Mouse (Mus musculus) layer of hippocampus, postnatal 10 days (tissue): ENCODE results near the gene Cul4a. TPM values are rescaled to one million over a fixed set of nuclear protein-coding genes. Genes with fewer than 3 reads are reported as not detected.

Experiments
- DNase-seq, 2 experiments: peaks; one replicate each; pipeline ENCODE4 v3.0.0; 2021; ENCODE audit warnings: low spot score in 2 of 2
- total RNA-seq, 2 experiments: library from RNA; stranded (reverse); gene quantifications; 2 replicates each; pipeline ENCODE4 v1.2.3; 2021

The Cul4a gene
- total RNA-seq, 2 experiments from 2014 or later: 65.5 to 69.5 TPM

DNA sequence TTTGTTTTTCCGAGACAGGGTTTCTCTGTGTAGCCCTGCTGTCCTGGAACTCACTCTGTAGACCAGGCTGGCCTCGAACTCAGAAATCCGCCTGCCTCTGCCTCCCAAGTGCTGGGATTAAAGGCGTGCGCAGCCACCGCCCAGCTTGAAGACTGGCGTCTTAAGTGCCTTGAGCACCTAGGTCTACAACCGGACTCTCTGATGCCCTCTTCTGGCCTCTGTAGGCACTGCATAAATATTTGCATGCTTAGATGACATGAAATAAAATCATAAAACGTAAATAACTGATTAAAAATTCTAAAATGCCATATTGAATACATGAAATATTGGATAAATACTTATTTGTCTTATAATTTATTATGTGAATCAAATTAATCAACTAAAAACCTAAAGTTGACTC, 26.8 kb downstream of the Cul4a start:
- DNase-seq: peak; percentile 61 to 63

DNA sequence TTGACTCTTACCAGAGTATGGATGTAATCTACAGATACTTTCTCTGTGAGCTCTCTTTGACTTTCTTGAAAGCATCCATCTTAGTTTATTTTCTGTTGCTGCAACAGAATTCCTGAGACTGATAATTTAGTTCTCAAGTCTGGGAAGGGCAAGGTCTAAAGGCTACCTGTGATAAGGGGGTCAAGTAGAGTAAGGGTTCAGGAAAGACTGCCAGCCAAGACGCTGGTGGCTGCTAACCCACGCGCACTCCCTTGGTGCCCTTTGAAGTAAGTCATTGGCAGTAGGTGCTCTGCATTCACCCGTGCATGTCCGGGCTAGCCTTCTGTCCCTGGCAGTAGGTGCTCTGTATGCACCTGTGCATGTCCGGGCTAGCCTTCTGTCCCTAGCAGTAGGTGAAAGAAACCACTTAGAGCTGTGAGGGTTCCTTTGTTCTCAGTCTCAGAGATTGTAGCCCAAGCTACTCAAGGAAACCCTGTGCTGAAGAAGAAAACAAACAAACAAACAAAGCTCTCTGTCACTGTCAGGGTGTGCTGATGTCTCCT, 34.3 kb downstream of the Cul4a start:
- no peak for DNase-seq

DNA sequence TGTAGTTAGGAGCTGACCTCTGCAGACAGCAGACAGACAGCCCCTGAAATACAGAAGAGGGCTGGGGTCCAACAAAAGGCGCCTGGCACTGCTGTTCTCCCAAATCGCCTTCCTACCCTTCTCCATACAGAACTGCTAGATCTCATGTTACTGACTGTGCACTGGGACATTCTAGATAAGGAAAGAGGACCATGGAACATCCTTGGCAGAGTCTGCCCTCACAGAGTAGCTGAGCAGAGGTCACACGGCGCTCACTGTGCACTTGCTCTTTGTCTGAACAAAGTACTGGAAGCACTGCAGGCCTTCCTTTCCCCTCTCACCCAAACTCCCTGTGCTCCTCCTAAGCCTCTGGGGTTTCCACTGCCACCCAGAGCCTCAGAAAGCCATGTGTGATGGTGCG, 36.3 kb downstream of the Cul4a start:
- no peak for DNase-seq

DNA sequence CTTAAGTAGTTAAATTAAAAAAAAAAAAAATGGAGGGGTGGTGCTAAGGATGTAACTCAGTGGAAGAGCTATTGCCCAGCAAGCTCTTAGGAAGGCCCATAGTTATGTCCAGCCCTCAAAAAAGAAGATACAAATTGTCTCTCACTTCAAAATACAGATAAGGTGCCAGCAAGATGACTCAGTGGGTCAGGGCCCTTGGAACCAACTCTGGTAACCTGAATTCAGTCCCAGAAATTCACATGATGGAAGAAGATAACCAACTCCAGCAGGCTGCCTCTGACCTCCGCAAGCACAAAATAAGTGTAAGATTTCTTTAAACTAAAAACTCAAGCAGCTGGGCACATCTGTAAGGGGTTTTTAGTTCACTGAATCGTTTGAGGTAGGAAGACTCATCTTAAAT, 43.1 kb downstream of the Cul4a start:
- no peak for DNase-seq

DNA sequence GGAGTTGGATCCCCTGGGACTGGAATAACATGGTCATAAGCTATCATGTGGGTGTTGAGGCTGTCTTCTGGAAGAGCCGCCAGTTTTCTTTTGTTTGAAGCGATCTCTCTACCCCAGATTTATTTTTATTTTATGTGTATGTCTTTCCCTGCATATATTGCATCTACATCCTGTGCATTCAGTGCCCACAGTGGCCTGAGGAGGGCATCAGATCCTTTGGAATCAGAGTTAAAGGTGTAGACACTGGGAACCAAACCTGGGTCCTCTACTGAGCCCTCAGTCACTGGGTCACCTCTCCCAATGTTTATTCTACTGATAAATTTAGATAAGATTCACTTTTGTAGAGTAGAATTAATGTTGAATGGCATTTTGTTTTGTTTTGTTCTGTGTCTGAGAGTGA, 43.9 kb downstream of the Cul4a start:
- no peak for DNase-seq

DNA sequence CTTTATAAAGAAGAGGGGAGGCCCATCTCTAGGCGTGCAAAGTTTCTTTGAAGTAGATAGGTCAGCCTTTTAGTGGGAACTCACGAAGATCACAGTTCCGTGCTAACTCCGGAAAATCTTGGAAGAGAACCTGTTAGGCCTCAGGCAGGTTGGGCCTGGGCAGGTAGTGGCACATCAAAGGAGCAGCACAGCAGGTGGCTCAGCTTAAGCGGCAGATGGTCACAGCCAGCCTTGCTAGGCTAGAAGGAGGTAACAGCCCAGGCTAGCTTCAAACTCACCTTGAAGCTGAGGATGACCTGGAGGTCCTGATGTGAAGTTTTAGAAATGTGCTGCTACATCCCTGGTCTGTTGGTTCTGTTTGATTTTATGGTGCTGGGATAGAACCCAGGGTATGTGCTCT, 44.4 kb downstream of the Cul4a start:
- DNase-seq: no peak

DNA sequence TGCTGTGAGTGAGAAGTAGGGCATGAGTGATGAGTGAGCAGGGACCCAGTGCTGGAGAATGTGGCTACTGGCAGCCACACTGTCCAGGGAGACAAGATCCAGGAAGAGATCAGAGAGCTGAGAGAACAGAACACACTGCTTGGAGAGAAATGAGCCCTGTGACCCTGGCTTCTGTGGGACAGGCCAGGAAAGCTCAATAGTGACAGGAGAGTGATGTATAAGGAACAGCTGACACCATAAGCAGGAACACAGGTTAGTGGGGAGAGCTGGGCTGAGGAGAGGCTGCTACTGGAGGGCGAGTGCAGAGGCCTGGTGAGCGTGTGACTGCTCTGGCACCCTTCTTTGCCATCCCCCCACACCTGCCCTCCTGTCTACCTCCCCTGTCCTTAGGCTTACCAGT, 45.5 kb downstream of the Cul4a start:
- no peak for DNase-seq

DNA sequence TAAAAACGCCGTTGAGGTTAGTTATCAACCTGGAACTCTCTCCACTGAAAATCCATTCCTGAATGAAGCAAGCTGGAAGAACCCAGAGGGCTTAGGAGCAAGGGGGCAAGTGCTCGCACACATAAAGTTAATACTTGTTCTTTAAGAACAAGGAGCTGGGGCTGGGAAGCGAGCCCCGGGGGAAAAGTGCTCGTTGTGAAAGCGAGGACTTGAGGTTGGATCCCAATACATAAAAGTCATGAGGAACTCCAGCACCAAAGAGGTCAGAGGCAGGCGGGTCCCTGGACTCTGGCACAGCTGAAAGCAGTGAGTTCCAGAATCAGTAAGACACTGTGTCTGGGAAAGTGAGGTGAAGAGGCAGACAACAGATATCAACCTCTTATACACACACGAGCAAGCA, 48.7 kb downstream of the Cul4a start:
- no peak for DNase-seq

DNA sequence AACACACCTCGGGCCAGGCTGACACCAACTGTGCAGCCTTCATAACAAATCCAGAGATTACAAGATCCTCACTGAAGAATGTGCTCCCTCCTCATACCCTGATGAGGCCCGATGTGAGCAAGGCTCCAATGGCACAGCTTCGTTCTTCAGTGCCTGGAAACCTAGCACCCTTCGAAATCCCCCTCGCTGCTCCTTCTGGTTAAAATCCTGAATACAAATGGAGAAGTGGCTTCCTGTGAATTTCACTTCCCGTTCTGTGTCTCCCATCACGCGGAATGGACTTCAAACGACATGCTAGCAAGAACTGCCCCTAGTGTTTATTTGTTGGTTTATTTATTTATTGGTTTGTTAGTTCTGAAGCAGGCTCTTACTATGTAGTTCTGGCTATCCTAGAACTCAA, 49.9 kb downstream of the Cul4a start:
- no peak for DNase-seq

DNA sequence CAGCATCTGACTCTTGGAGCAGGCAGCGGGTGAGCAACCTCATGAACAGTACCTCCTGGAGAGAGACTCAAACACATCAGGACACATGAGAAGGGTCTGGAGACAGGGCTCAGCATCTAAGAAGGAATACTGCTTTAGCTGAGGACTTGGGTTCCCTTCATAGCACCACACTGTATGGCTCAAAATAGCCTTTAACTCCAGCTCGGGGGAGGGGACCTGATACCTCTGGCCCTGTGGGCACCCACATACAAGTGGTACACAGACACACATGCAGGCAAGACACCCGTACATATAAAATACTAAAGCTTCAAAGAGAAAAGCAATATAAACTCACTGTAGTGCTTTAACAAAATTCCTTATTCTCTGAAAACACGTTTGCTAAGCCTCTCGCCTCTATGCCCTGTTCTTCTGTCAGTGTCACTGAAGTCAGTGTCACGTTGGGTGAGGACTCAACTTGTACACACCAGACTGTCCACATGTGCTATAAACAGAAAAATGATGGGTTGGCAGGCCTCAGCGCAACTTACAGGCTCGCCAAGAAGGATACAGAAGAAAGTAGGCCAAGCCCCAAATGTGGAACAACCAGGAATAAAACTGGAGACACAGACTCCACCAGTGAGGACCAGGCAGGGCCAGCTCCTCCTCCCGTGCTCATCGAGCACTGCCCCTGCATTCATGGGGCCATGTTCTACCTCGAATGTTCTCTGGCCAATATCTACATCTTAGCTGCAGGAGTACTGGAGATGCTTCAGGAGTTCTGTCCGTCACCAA, 51.1 kb downstream of the Cul4a start:
- no peak for DNase-seq

DNA sequence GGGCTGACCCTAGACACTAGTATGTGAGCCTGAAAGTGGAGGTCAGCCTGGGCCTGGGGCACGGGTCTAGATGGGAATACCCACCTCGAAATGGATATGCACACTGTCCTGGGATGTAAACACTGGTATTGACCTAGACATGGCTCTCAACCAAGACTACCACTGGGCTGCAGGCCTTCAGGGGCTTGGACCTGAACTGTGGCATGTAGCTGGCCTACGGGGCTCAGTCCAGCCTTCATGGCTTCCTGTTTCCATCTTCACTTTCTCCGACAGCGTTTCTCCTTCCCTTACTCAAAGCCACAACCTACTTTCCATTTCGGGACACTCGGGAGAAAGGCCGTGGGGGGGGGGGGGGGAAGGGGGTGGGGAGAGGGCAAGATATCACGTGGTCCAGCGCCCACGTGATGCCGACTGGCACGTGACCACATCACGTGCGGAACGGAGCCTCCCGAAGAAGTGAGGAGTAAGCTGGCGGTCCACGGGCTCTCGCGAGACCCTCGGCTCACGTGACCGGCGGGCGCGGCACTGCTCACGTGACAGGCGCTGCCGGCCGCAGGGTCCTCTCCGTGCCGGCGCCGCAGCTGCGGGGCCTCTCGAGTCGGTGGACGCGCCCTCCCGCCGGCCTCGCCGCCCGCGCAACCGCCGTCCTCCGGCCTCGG, 53.4 kb downstream of the Cul4a start, which contains the start of gene Lamp1:
Gene Lamp1, plus strand, starts transcription at position 444 of the 659 bp plus-strand sequence.
- peak; percentile 99 for DNase-seq

DNA sequence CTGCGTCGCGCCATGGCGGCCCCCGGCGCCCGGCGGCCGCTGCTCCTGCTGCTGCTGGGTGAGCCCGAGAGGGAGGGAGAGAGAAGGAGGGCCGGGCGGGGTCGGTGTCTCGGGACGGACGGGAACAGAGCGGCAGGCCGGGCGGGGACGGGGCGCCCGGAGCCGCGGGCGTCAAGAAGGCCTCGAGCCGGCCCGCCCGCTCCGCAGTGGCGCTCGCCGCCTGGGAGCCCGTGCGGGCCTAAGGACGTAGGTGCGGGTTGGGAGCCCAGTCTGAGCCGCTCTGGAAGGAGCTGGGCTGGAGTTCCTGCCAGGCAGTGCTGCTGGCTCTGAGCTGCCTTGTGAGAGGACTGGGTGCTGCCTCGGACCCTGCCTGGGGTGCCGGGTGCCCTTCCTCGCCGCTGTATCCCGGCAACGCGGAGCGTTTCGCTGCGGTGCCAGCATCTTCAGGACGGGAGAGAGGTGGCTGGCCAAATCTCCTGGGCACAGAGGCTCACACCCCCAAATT, 54.0 kb downstream of the Cul4a start:
- no peak for DNase-seq

DNA sequence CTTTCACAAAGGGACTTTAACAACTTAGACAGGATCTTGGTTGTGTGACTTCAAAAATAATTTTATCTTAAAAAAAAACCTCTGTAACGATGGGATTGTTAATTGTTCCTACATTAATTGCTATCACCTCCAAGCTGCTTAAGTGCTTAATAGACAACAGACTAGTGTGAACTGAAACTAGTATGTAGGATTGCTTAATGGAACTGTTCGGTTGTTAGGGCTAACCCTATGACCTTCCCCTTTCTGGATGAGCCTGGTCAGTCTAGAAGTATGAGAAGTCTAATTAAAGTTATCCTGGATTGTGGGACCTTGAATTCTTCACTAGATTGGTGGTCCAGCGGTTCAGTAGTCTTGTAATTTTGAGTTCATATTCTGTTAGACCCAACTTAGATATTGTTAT, 55.3 kb downstream of the Cul4a start:
- no peak for DNase-seq

DNA sequence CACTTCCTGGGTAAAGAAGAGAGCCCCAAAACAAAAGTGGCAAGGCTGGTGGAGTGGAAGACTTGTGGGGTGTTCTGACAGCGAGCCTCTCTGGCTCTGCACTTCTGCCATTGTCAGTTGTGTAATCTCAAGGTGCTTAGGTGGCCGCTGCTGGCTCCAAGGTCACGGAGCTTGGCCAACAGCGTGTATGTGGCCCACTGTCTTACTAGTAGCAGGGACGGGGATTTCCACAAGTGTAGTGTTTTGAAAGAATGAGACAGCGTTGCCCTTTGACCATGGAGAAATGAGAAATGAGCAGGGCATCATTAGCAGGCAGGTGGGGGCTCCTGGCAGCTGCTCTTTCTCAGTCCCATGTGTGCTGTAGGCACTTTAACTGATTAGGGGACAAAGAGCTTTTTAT, 56.7 kb downstream of the Cul4a start:
- no peak for DNase-seq

DNA sequence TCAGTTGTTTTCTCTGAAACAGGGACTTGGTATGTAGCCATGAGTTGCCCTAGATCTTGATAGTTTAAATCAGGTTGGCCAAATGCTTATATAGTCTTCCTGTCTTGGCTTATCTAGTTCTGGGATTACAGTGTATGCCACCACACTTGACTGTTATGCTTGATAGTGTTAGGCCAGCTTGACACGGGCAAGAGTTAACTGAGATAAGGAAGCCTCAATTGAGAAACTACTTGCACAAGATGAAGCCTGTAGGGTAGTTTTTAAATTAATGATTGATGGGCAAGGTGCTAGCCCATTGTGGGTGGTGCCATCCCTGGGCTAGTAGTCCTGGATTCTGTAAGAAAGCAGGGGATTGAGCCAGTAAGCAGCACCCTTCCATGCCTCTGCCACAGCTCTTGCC, 58.1 kb downstream of the Cul4a start:
- DNase-seq: no peak

DNA sequence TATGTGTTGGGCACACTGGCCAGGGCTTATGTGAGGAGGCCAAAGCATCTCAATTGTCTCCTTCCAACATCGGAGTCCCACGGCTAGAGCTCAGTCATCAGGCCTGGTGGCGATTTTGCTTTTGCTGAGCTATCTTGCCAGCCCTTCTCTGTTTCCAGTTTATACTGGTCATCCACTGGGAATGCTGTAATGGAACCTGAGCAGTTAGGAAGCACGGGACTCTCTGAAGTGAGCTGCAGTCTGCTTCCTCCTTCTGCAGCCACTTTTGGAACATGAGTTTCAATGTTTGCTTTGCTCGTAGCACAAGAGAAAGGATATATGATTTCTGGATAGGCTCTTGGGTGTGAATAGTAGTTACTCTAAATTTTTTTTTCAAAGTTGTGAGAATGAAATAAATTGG, 58.9 kb downstream of the Cul4a start:
- DNase-seq: no peak

DNA sequence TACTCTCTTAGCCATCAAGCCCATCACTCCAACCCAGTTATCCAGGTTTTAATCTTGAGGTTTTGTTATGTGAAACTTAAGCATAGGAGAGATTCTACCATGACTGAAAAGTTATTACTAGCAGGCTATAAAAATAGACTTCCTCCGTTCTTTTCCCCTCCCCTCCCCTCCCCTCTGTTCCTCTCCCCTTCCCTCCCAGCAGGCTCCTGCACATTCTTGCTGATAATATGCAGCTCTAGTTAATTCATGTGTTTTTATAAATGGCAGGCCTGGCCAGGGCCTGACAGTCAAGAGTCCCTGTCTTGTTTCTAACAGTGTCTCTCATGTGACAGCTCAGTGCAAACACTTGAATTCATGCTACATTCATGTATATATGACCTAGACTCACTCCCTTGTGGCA, 65.1 kb downstream of the Cul4a start:
- no peak for DNase-seq

DNA sequence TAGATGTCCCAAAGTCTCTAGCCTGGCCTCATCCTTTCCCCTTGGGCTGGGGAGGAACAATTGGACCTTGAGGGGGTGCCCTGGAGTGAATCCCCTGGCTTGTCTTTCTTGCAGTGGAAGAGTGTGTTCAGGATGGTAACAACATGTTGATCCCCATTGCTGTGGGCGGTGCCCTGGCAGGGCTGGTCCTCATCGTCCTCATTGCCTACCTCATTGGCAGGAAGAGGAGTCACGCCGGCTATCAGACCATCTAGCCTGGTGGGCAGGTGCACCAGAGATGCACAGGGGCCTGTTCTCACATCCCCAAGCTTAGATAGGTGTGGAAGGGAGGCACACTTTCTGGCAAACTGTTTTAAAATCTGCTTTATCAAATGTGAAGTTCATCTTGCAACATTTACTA, 68.9 kb downstream of the Cul4a start:
- DNase-seq: no peak

DNA sequence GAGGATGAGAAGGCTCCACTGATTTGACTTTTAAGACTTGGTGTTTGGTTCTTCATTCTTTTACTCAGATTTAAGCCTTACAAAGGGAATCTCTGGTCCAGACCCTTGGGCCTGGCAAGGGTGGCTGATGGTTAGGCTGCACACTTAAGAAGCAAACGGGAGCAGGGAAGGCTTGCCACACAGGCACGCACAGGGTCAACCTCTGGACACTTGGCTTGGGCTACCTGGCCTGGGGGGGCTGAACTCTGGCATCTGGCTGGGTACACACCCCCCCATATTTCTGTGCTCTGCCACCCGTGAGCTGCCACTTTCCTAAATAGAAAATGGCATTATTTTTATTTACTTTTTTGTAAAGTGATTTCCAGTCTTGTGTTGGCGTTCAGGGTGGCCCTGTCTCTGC, 69.4 kb downstream of the Cul4a start:
- no peak for DNase-seq

DNA sequence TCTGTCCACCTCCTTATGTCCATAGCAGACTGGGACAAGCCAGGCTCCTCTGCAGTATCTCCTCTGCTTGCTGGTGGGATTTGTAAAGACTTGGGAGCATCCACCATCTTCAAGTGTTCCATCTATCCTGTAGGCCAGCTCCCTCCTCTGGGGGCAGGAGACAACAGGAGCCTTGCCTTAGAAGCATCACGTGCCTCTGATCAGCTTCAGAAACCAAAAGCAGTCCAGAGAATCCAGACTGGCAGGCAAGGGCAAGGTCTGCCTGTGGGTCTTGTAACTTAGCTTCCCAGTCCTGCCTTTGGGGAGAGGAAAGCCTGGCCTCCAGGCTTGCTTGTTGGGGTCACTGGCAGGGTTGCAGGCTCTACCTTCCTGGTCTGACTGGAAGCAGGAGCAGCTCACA, 70.2 kb downstream of the Cul4a start:
- DNase-seq: no peak

DNA sequence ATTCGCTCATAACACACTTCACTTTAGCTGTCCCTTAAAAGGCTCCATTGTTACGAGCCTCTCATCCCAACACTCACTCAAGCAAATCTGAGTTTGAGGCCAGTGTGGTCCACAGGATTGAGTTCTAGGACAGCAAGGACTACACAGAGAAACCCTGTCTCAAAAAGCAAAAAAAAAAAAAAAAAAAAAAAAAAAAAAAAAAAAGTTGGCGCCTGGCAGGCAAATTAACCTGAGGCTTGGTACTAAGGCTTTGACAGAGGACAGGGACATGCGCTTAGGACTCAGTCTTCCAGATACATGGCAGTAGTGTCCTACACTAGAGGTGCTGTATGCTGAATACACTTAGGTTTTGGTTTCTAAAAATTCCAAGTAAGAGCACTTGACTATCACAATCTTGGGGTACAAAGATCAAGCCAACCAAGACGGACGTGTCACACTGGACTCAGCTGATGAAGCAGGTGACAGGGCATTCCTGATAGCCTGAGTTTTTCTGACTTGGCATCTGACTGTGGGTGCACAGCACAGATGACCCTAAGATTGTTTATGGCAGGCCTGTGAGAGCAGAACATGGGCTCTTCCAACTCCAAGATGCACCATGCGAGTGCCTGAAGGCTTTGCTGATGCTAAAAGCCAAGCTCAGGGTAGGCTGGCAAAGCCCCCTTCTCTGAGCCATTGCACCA, 71.9 kb downstream of the Cul4a start:
- no peak for DNase-seq

DNA sequence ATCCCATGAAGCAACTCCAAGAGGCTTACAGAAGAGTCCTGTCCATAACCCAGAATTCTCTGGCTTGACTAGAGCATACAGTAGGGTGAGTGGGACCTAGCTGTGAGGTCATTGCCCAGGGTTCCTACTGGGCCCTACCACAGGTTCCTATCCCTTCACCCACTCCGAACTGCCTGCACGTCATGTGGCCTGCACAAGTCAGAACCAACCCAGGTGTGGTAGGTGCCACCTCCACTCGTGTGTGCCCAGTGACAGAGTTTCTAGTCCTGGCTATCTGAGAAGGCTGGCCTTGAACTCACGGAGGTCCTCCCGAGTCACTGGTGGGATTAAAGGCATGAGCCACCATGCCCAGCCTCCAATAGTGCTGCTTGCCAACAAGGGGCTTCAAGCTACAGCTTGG, 72.7 kb downstream of the Cul4a start:
- DNase-seq: no peak
